Mouse (Mus musculus): ENCODE results near the gene Slc25a34. TPM values are rescaled to one million over a fixed set of nuclear protein-coding genes. Genes with fewer than 3 reads are reported as not detected.

The Slc25a34 gene
- polyA plus RNA-seq, 1 experiment from 2014 or later = 0.14 TPM

DNA sequence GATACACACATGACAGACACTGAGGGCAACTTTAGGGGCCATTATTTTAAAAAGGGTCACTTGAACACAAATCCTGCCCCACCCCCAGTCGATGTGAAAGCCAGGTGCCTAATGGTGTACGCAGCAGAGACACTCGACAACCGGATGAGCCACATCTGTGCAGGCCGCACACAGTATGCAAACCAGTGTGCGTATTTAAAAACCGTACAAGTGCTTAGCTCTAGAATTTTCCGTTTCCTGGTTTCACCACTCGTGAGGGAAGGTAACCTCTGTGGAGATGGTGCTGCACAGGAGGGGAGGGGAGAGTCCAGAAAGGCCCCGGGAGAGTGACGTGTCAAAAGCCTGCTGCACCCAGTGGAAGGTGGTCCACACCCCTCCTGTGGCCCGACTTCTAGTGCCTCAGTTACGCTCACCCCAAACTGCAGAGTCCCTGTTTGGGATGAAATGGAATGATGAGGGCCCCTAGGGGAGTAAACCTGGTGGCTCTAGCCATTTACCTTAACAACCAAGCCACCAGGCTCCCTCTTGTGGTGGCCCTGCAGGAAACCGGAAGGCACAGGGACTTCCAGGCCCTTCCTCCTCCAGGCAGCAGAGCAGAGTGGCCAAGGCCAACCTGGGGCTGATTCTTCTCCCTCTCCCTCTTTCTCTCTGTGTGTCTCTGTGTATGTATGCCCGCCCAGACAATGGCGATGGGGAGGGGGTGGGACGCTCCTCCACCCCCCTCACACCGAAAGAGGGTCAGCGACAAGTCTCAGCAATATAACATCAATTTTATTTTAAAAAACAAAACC, 1.6 kb upstream of the Slc25a34 start:
- Histone ChIP-seq H3K27me3 (ENCODE audit: control insufficient read depth, insufficient read depth, low read depth, low read length) (no peaks in the 10 kb centered on the region), H3K4me1 (ENCODE audit: control insufficient read depth, low read depth, low read length) (no peaks in the 10 kb centered on the region; the same call in 1 of the 2 replicates), H3K9me3 (replicated peaks; ENCODE audit: control insufficient read depth, low read length) (no peaks in the 10 kb centered on the region), H3K9ac (ENCODE audit: low read depth, low read length) (no peak overlapping the region), H3K4me2 (ENCODE audit: low read depth, low read length) (no peak overlapping the region), H3K36me3 (ENCODE audit: control insufficient read depth, insufficient read depth) (0 out of 2 replicates have a peak, but pooled peaks cover 6% of the 10 kb centered on the region), H3K4me3 (ENCODE audit: low read depth, low read length) (no peak overlapping the region), H3K27ac (ENCODE audit: low read length) (no peak overlapping the region)
- 64% methylated on average over 19 of the region's 19 CpGs for WGBS (ENCODE audit: insufficient replicate concordance)
- ATAC-seq (ENCODE audit: low read depth) = no peak

DNA sequence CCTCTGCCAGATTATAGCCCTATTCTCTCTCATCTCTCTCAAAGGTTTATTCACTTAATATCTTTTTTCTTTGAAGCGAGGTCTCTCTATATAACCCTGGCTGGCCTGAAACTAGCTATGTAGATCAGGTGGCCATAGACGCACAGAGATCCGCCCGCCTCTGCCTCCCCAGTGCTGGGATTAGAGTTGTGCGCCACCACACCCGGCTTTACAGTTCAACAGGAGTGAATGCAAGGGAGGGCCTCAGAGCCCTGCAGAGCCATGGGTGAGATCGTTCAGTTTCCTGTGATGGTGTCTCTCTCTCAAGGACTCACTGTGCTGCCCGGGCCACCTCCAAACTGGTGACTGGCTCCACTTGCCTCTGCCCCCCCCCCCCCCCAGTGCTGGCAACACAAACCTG, 513 bp upstream of the Slc25a34 start:
- Histone ChIP-seq H3K4me3 (ENCODE audit: low read depth, low read length) (no peak overlapping the region), H3K27me3 (ENCODE audit: control insufficient read depth, insufficient read depth, low read depth, low read length) (no peaks in the 10 kb centered on the region), H3K9ac (ENCODE audit: low read depth, low read length) (no peak overlapping the region), H3K4me1 (ENCODE audit: control insufficient read depth, low read depth, low read length) (no peaks in the 10 kb centered on the region; the same call in 1 of the 2 replicates), H3K9me3 (replicated peaks; ENCODE audit: control insufficient read depth, low read length) (no peaks in the 10 kb centered on the region), H3K4me2 (ENCODE audit: low read depth, low read length) (no peak overlapping the region), H3K36me3 (ENCODE audit: control insufficient read depth, insufficient read depth) (no peaks in the 10 kb centered on the region), H3K27ac (ENCODE audit: low read length) (no peak overlapping the region)
- no peak for ATAC-seq (ENCODE audit: low read depth)
- WGBS (ENCODE audit: insufficient replicate concordance) = 68% methylated on average over 8 of the region's 8 CpGs

DNA sequence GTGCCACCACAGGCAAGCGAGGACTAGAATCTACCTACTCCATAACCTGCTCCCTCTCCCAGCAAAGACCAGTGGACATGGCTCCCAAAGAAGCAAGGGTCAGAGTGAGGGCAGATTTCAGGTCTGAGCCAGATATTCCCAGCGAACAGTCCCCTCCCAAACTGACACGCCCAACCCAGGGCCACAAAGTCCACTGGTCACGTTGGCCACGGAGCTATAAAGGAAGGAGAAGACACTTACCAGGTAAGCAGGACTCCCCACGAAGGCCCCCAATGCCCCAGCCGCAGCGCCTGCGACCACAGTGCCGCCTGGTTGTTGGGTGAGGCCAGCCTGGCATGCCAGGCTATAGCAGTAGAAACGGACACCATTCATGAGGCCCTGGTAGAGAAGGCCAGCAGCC, 584 bp downstream of the Slc25a34 start:
- Histone ChIP-seq H3K36me3 (ENCODE audit: control insufficient read depth, insufficient read depth) (no peaks in the 10 kb centered on the region), H3K27me3 (ENCODE audit: control insufficient read depth, insufficient read depth, low read depth, low read length) (no peaks in the 10 kb centered on the region; the same call in 1 of the 2 replicates), H3K9ac (ENCODE audit: low read depth, low read length) (no peak overlapping the region), H3K27ac (ENCODE audit: low read length) (no peak overlapping the region), H3K4me2 (ENCODE audit: low read depth, low read length) (no peak overlapping the region), H3K4me1 (ENCODE audit: control insufficient read depth, low read depth, low read length) (peaks cover 6% of the 10 kb centered on the region), H3K4me3 (ENCODE audit: low read depth, low read length) (no peak overlapping the region), H3K9me3 (replicated peaks; ENCODE audit: control insufficient read depth, low read length) (no peaks in the 10 kb centered on the region)
- ATAC-seq (ENCODE audit: low read depth) = peak; percentile 16; the same call in 1 of the 2 replicates
- WGBS (ENCODE audit: insufficient replicate concordance) = 69% methylated on average over 11 of the region's 11 CpGs

DNA sequence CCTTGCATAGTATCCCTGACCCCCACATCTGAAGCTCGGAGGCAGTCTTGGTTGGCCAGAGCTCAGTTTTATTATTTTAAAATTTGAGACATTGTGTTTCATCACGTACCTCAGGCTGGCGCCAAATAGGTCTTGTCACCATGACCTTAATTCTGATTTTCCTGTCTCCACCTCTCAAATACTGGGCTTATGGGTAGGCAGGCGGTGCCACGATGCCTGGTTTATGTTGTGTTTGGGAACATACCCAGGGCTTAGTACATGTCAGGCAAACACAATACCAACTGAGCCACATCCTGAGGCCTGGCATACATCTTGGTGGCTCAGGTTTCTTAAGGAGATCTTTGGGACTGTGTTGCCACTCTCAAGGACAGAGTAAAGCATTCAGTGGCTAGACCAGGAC, 1.0 kb downstream of the Slc25a34 start:
- no peaks in the 10 kb centered on the region; the same call in 1 of the 2 replicates for H3K27me3 ChIP-seq (ENCODE audit: control insufficient read depth, insufficient read depth, low read depth, low read length)
- H3K4me1 ChIP-seq (ENCODE audit: control insufficient read depth, low read depth, low read length) = peaks cover 10% of the 10 kb centered on the region
- H3K9me3 ChIP-seq (replicated peaks; ENCODE audit: control insufficient read depth, low read length) = no peaks in the 10 kb centered on the region
- no peak for ATAC-seq (ENCODE audit: low read depth)
- H3K9ac ChIP-seq (ENCODE audit: low read depth, low read length) = no peak overlapping the region
- H3K4me2 ChIP-seq (ENCODE audit: low read depth, low read length) = no peak overlapping the region
- H3K27ac ChIP-seq (ENCODE audit: low read length) = no peak overlapping the region
- no peak overlapping the region for H3K4me3 ChIP-seq (ENCODE audit: low read depth, low read length)
- 63% methylated on average over 5 of the region's 5 CpGs for WGBS (ENCODE audit: insufficient replicate concordance)
- H3K36me3 ChIP-seq (ENCODE audit: control insufficient read depth, insufficient read depth) = no peaks in the 10 kb centered on the region

DNA sequence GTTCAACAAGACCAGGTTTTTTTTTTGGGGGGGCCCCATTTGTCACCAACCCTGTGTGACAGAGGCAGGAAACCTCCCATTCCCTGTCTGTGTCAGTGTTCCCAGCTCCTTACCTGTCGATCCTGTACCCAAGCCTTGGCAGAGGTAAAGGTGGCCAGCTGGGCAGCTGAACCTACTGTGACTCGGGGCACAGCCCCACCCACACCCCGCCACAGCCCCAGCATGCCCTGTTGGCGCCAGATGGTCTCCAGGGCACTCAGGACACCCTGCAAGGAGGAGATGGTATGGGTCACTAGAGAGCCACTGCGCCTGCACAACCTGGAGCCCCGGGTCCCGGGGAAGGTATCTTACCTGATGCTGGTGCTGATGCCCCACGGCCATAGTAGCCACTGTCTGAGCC, 1.5 kb downstream of the Slc25a34 start:
- no peak for ATAC-seq (ENCODE audit: low read depth)
- no peaks in the 10 kb centered on the region for H3K9me3 ChIP-seq (replicated peaks; ENCODE audit: control insufficient read depth, low read length)
- no peak overlapping the region for H3K9ac ChIP-seq (ENCODE audit: low read depth, low read length)
- no peak overlapping the region for H3K4me2 ChIP-seq (ENCODE audit: low read depth, low read length)
- peaks cover 12% of the 10 kb centered on the region for H3K4me1 ChIP-seq (ENCODE audit: control insufficient read depth, low read depth, low read length)
- no peaks in the 10 kb centered on the region; the same call in 1 of the 2 replicates for H3K27me3 ChIP-seq (ENCODE audit: control insufficient read depth, insufficient read depth, low read depth, low read length)
- WGBS (ENCODE audit: insufficient replicate concordance) = 66% methylated on average over 8 of the region's 8 CpGs
- no peaks in the 10 kb centered on the region for H3K36me3 ChIP-seq (ENCODE audit: control insufficient read depth, insufficient read depth)
- no peak overlapping the region for H3K27ac ChIP-seq (ENCODE audit: low read length)
- no peak overlapping the region for H3K4me3 ChIP-seq (ENCODE audit: low read depth, low read length)

DNA sequence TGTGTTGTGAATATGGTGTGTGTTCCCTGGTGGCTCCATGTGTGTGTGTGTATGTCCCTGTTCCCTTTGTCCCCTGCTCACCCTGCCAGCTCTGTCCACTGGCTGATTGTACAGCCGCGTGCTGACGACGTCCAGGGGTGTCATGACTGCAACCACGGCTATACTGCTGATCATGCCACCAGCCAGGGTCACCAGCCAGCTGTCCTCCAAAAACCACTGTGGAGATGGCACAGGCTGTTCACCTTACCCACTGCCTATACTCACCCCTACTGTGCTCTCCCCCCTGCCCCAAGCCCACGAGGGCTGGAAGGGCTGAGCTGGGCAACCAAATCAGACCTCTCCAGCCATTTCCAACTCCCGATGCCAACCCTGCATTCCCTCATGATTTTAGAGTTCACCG, 2.3 kb downstream of the Slc25a34 start:
- WGBS (ENCODE audit: insufficient replicate concordance) = 69% methylated on average over 8 of the region's 8 CpGs
- no peak for ATAC-seq (ENCODE audit: low read depth)
- no peak overlapping the region for H3K4me3 ChIP-seq (ENCODE audit: low read depth, low read length)
- H3K27me3 ChIP-seq (ENCODE audit: control insufficient read depth, insufficient read depth, low read depth, low read length) = no peaks in the 10 kb centered on the region; the same call in 1 of the 2 replicates
- H3K9ac ChIP-seq (ENCODE audit: low read depth, low read length) = no peak overlapping the region
- no peak overlapping the region for H3K4me2 ChIP-seq (ENCODE audit: low read depth, low read length)
- peaks cover 12% of the 10 kb centered on the region for H3K4me1 ChIP-seq (ENCODE audit: control insufficient read depth, low read depth, low read length)
- no peaks in the 10 kb centered on the region for H3K36me3 ChIP-seq (ENCODE audit: control insufficient read depth, insufficient read depth)
- H3K9me3 ChIP-seq (replicated peaks; ENCODE audit: control insufficient read depth, low read length) = no peaks in the 10 kb centered on the region
- no peak overlapping the region for H3K27ac ChIP-seq (ENCODE audit: low read length)

DNA sequence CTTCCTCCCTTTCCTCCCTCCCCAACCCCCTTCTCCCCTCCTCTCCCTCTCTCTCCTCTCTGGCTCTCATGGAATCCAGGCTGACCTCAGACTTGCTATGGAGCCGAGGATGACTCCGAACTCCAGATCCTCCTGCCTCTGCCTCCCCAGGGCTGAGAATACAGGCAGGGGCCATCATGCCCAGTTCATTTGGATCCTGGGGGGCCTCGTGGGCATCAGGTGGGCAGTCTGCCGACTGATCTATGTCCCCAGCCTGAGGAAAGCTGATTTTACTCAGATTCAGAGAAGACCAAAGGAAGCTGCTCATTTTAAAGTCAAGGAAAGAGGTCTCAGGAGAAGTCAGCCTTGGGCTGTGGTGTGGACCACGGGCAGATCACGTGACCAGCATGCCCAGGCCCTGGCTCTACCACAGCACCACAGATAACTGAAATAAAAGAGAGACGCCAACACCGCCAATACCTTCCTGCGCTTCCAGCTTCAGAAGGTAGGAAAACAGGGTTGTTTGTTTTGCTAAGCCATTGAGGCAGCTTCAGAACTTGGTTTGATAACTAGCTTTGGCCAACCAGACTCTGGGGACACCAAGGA, 4.2 kb downstream of the Slc25a34 start:
- no peak for ATAC-seq (ENCODE audit: low read depth)
- no peak overlapping the region for H3K4me3 ChIP-seq (ENCODE audit: low read depth, low read length)
- H3K27me3 ChIP-seq (ENCODE audit: control insufficient read depth, insufficient read depth, low read depth, low read length) = no peaks in the 10 kb centered on the region; the same call in 1 of the 2 replicates
- no peak overlapping the region for H3K9ac ChIP-seq (ENCODE audit: low read depth, low read length)
- no peaks in the 10 kb centered on the region for H3K9me3 ChIP-seq (replicated peaks; ENCODE audit: control insufficient read depth, low read length)
- H3K36me3 ChIP-seq (ENCODE audit: control insufficient read depth, insufficient read depth) = no peaks in the 10 kb centered on the region
- no peak overlapping the region for H3K4me2 ChIP-seq (ENCODE audit: low read depth, low read length)
- H3K27ac ChIP-seq (ENCODE audit: low read length) = no peak overlapping the region
- peaks cover 12% of the 10 kb centered on the region for H3K4me1 ChIP-seq (ENCODE audit: control insufficient read depth, low read depth, low read length)
- 58% methylated on average over 9 of the region's 9 CpGs for WGBS (ENCODE audit: insufficient replicate concordance)

DNA sequence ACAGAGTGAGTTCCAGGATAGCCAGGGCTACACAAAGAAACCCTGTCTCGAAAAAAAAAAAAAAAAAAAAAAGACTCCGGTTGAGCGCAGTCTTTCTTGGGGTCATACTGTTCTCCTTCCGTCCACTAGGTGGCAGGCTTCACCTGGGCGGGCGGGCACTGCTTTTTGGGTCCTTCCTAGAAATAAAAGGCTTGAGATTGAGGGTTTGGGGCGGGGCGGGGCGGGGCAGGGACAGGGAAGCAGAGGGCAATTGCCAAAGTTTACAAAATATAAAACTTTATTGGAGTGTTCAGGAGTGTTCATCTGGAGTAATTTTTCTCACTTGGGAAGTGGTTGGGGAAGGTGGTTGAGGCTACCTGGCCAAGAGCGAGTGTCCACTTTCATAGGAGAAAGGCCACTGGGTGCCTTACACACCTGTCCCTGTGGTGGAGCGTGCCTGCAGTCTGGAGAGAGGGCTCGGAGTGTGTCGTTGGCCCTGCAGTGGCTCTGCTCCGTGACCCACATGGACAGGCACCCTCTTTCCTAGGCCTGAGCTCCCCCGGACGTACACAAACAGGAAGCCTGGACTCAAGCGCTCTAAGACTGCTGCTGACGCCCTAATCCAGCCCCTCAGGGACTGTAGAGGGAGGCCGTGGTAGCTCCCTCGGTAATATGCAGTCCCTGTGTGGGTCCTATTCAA, 4.9 kb downstream of the Slc25a34 start, which contains the start of gene Tmem82:
Tmem82 (minus strand) TSS at position 69 of the 679 bp plus-strand sequence.
- Histone ChIP-seq H3K4me2 (ENCODE audit: low read depth, low read length) (peak within 1 kb of the TSS; percentile 59), H3K36me3 (ENCODE audit: control insufficient read depth, insufficient read depth) (no peaks in the 10 kb centered on the region), H3K9me3 (replicated peaks; ENCODE audit: control insufficient read depth, low read length) (no peaks in the 10 kb centered on the region), H3K27me3 (ENCODE audit: control insufficient read depth, insufficient read depth, low read depth, low read length) (no peaks in the 10 kb centered on the region; the same call in 1 of the 2 replicates), H3K9ac (ENCODE audit: low read depth, low read length) (peak within 1 kb of the TSS; percentile 58), H3K27ac (ENCODE audit: low read length) (peak within 1 kb of the TSS; percentile 10; the same call in 1 of the 2 replicates), H3K4me3 (ENCODE audit: low read depth, low read length) (peak within 1 kb of the TSS; percentile 58), H3K4me1 (ENCODE audit: control insufficient read depth, low read depth, low read length) (peaks cover 12% of the 10 kb centered on the region)
- ATAC-seq (ENCODE audit: low read depth) = no peak
- 20% methylated on average over 20 of the region's 20 CpGs for WGBS (ENCODE audit: insufficient replicate concordance)

All from liver, embryonic 16.5 days (tissue).